Mouse (Mus musculus): Measurements from ENCODE around the gene Slc13a5. TPM values are rescaled to one million over a fixed set of nuclear protein-coding genes. Genes with fewer than 3 reads are reported as not detected.

Gene Slc13a5
- polyA plus RNA-seq, 1 experiment from 2014 or later = 0.18 TPM

DNA sequence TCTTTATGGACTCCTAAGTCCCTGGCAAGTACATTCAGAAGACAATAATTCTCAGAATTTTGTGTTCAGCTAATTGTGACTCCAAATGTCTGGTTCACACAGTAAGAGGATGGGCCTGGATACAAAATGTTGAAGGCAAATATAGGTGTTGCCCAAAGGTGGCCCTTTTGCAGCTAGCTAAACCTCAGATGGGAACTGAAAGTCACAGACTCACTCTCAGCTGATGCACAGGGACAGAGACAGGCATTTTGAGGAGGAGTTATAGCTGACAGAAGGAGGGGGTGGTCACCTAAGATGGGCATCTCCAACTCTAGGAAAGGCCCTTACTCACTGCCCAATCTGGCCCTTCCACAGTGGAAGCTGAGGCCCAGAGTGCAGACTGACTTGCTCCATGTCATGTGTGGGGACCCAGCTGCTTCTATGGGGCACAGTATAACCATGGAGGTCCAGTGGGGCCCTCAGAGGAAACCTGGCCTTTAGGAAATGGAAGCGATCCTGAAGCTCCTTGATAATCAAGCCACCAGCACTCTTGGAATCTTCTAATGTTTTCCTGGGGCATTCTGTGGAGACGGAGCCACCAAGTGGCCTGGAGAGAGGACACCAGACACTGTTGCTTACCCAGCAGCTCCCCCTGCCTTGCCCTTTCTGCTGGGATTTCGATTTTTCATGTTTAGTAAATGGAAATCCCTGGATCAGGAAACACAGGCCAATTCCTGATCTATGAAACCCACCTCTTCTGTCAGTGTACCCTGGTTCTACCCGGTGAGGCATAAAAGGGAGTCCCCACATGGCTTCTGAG lies 26.8 kb downstream of the Slc13a5 start:
- H3K4me1 ChIP-seq (ENCODE audit: control insufficient read depth, insufficient read depth, low read length) = no peaks in the 10 kb centered on the region
- 65% methylated on average over 4 of the region's 4 CpGs for WGBS
- no peak for ATAC-seq (replicated peaks; ENCODE audit: extremely low read depth, insufficient read depth, low FRiP score)
- H3K27ac ChIP-seq (ENCODE audit: low read length) = no peak overlapping the region
- H3K27me3 ChIP-seq (ENCODE audit: control insufficient read depth, insufficient read depth, low read length) = no peaks in the 10 kb centered on the region; the same call in 1 of the 2 replicates
- no peak overlapping the region for H3K9ac ChIP-seq (ENCODE audit: low read length)
- no peaks in the 10 kb centered on the region for H3K36me3 ChIP-seq (ENCODE audit: control insufficient read depth, insufficient read depth)
- H3K4me2 ChIP-seq (ENCODE audit: low read depth, low read length) = no peak overlapping the region
- H3K4me3 ChIP-seq (ENCODE audit: low read length) = no peak overlapping the region
- H3K9me3 ChIP-seq (replicated peaks; ENCODE audit: control insufficient read depth, low read length) = no peaks in the 10 kb centered on the region

DNA sequence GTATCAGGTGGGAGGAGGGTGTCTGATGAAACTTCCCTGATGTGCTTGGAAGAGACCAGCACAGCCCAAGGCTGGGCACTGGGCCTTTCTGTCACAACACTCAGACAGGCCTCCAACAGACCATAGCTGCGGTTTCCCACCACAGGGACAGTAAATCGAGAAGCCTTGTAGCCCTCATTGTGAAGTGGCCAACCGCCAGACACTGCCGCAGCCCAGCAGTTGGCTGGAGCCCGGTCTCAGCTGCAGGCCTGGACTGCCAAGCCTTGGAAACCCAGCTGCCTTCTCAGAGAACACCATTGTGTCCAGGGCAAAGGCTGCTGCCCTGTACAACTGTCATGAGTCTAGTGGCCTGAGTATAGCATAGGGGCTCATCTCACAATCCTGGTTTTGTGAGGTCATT lies 33.0 kb downstream of the Slc13a5 start:
- Histone ChIP-seq H3K9ac (ENCODE audit: low read length) (no peak overlapping the region), H3K4me1 (ENCODE audit: control insufficient read depth, insufficient read depth, low read length) (no peaks in the 10 kb centered on the region), H3K36me3 (ENCODE audit: control insufficient read depth, insufficient read depth) (no peaks in the 10 kb centered on the region), H3K4me3 (ENCODE audit: low read length) (no peak overlapping the region), H3K27me3 (ENCODE audit: control insufficient read depth, insufficient read depth, low read length) (no peaks in the 10 kb centered on the region; the same call in 1 of the 2 replicates), H3K9me3 (replicated peaks; ENCODE audit: control insufficient read depth, low read length) (no peaks in the 10 kb centered on the region), H3K4me2 (ENCODE audit: low read depth, low read length) (no peak overlapping the region), H3K27ac (ENCODE audit: low read length) (no peak overlapping the region)
- WGBS = 56% methylated on average over 5 of the region's 5 CpGs
- ATAC-seq (replicated peaks; ENCODE audit: extremely low read depth, insufficient read depth, low FRiP score) = no peak

DNA sequence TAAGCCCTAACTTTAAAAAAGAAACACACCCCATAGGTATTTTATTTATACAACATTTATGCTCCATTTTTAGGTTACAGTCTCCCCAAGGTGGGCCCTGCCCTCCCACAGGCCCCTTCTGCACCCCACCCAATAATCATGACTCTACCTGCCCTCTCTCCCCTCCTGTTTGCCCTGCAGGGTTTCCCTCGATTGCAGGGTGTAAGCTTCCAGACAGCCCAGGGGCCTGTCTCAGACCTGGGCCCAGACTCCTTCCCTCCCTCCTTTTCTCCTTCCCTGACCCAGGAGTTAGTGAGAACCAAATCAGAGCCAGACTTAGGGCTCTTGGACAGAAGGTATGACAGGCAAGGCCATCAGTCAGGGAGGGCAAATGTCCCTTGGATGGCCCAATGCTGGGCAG lies 34.0 kb downstream of the Slc13a5 start:
- Histone ChIP-seq H3K4me2 (ENCODE audit: low read depth, low read length) (no peak overlapping the region), H3K9ac (ENCODE audit: low read length) (no peak overlapping the region), H3K27ac (ENCODE audit: low read length) (no peak overlapping the region), H3K4me3 (ENCODE audit: low read length) (no peak overlapping the region), H3K36me3 (ENCODE audit: control insufficient read depth, insufficient read depth) (no peaks in the 10 kb centered on the region), H3K9me3 (replicated peaks; ENCODE audit: control insufficient read depth, low read length) (no peaks in the 10 kb centered on the region), H3K4me1 (ENCODE audit: control insufficient read depth, insufficient read depth, low read length) (no peaks in the 10 kb centered on the region), H3K27me3 (ENCODE audit: control insufficient read depth, insufficient read depth, low read length) (no peaks in the 10 kb centered on the region; the same call in 1 of the 2 replicates)
- ATAC-seq (replicated peaks; ENCODE audit: extremely low read depth, insufficient read depth, low FRiP score) = no peak
- 53% methylated on average over 1 of the region's 1 CpGs for WGBS

DNA sequence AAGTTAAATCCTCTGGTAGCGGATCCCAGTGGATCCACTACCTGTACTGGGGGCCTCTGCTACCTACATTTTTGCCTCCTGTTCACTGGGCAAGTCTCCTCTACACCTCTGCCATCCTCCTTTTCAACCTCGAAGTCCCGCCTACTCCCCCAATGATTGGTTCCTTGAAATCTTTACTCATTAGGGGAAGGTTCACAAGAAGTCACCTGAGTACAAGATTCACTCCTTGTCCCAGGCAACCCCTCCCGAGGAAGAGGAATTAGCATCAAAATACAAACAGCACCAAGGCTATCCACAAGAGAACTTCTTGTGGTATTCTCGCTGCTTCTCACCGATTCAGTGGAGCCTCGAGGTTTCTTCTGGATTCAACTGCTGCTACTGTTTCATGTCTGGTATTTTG lies 35.0 kb downstream of the Slc13a5 start:
- Histone ChIP-seq H3K4me1 (ENCODE audit: control insufficient read depth, insufficient read depth, low read length) (no peaks in the 10 kb centered on the region), H3K27ac (ENCODE audit: low read length) (no peak overlapping the region), H3K9ac (ENCODE audit: low read length) (no peak overlapping the region), H3K9me3 (replicated peaks; ENCODE audit: control insufficient read depth, low read length) (no peaks in the 10 kb centered on the region), H3K27me3 (ENCODE audit: control insufficient read depth, insufficient read depth, low read length) (no peaks in the 10 kb centered on the region; the same call in 1 of the 2 replicates), H3K36me3 (ENCODE audit: control insufficient read depth, insufficient read depth) (no peaks in the 10 kb centered on the region), H3K4me3 (ENCODE audit: low read length) (no peak overlapping the region), H3K4me2 (ENCODE audit: low read depth, low read length) (no peak overlapping the region)
- ATAC-seq (replicated peaks; ENCODE audit: extremely low read depth, insufficient read depth, low FRiP score) = no peak
- WGBS = 75% methylated on average over 7 of the region's 7 CpGs

DNA sequence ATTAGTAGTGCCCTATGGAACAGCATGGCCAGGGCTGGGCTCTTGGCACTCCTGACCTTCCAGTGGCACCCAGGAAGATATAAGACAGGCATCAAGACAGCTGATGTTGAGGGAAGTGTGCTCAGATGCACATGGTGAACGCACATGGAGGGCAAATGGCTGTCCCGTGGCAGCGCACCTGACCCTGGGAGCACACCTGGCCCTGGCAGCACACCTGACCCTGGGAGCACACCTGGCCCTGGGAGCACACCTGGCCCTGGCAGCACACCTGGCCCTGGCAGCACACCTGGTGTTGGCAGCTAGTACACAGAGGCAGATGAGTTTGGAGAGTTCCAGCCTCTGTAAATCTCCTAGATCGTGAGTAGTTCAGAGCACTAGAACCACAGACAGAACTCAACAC lies 38.5 kb downstream of the Slc13a5 start:
- no peak overlapping the region for H3K4me2 ChIP-seq (ENCODE audit: low read depth, low read length)
- H3K4me1 ChIP-seq (ENCODE audit: control insufficient read depth, insufficient read depth, low read length) = no peaks in the 10 kb centered on the region
- 90% methylated on average over 4 of the region's 4 CpGs for WGBS
- ATAC-seq (replicated peaks; ENCODE audit: extremely low read depth, insufficient read depth, low FRiP score) = no peak
- no peaks in the 10 kb centered on the region for H3K36me3 ChIP-seq (ENCODE audit: control insufficient read depth, insufficient read depth)
- H3K9me3 ChIP-seq (replicated peaks; ENCODE audit: control insufficient read depth, low read length) = no peaks in the 10 kb centered on the region
- no peak overlapping the region for H3K9ac ChIP-seq (ENCODE audit: low read length)
- H3K27me3 ChIP-seq (ENCODE audit: control insufficient read depth, insufficient read depth, low read length) = no peaks in the 10 kb centered on the region; the same call in 1 of the 2 replicates
- H3K4me3 ChIP-seq (ENCODE audit: low read length) = no peak overlapping the region
- H3K27ac ChIP-seq (ENCODE audit: low read length) = no peak overlapping the region

DNA sequence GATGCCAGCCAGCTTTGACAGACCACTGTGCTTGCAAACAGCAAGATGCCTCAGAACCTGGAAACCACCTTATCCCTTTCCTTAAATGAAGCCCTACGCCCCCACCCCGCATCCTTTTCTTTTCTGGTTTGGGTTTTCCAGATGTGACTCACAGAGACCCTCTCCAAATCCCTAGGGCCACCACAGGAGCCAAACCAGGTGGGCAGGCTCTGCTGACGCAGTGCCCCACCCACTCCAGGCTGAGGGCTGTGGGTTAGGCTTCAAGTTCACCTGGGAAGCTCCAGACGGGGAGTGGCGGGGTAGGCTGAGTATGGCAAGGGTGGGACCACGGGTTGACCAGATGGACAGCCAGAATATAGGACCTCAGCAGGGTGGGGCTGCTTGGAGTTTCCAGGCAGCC lies 40.1 kb downstream of the Slc13a5 start:
- no peaks in the 10 kb centered on the region for H3K36me3 ChIP-seq (ENCODE audit: control insufficient read depth, insufficient read depth)
- no peak overlapping the region for H3K4me2 ChIP-seq (ENCODE audit: low read depth, low read length)
- ATAC-seq (replicated peaks; ENCODE audit: extremely low read depth, insufficient read depth, low FRiP score) = no peak
- WGBS = 75% methylated on average over 6 of the region's 6 CpGs
- no peaks in the 10 kb centered on the region for H3K9me3 ChIP-seq (replicated peaks; ENCODE audit: control insufficient read depth, low read length)
- no peaks in the 10 kb centered on the region for H3K4me1 ChIP-seq (ENCODE audit: control insufficient read depth, insufficient read depth, low read length)
- no peaks in the 10 kb centered on the region; the same call in 1 of the 2 replicates for H3K27me3 ChIP-seq (ENCODE audit: control insufficient read depth, insufficient read depth, low read length)
- H3K27ac ChIP-seq (ENCODE audit: low read length) = no peak overlapping the region
- no peak overlapping the region for H3K4me3 ChIP-seq (ENCODE audit: low read length)
- no peak overlapping the region for H3K9ac ChIP-seq (ENCODE audit: low read length)

DNA sequence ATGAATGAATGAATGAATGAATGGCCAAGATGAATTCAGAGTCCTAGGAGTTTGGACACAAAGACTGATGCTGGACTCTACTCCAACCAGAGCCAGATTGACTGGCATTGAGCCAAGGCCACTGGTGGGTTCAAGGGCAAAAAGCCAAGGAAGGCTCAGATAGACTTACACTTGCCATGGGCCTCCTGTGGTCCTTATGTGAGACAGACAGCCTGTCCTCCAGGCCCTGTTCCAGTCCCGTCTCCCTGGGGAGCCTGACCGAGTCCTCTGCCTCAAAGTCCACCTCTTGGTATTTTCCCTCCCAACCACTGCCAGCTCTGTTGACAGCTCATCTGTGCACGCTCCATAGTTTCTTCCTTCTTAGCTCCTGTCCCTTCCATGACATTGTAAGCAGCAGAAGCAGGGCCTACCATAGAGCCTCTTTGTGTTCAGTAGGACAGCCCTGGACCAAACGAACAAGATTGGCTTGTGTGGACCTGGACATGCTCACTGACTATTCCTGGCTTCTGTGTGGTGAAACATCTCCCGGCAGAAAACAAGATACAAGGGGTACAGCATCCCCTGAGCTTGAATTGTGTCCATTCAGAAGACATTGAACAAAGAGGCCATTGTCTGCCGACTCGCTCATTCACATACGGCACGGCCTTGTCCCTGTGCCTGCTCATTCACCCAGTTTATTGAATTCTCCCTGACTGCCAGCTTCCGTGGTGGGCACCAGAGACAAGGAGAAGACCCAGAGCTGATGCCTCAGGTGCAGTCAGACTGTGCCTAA lies 40.8 kb downstream of the Slc13a5 start:
- no peak overlapping the region for H3K27ac ChIP-seq (ENCODE audit: low read length)
- no peak for ATAC-seq (replicated peaks; ENCODE audit: extremely low read depth, insufficient read depth, low FRiP score)
- no peak overlapping the region for H3K9ac ChIP-seq (ENCODE audit: low read length)
- H3K4me1 ChIP-seq (ENCODE audit: control insufficient read depth, insufficient read depth, low read length) = no peaks in the 10 kb centered on the region
- H3K9me3 ChIP-seq (replicated peaks; ENCODE audit: control insufficient read depth, low read length) = no peaks in the 10 kb centered on the region
- no peak overlapping the region for H3K4me2 ChIP-seq (ENCODE audit: low read depth, low read length)
- H3K27me3 ChIP-seq (ENCODE audit: control insufficient read depth, insufficient read depth, low read length) = no peaks in the 10 kb centered on the region; the same call in 1 of the 2 replicates
- WGBS = 66% methylated on average over 10 of the region's 10 CpGs
- no peaks in the 10 kb centered on the region for H3K36me3 ChIP-seq (ENCODE audit: control insufficient read depth, insufficient read depth)
- H3K4me3 ChIP-seq (ENCODE audit: low read length) = no peak overlapping the region

DNA sequence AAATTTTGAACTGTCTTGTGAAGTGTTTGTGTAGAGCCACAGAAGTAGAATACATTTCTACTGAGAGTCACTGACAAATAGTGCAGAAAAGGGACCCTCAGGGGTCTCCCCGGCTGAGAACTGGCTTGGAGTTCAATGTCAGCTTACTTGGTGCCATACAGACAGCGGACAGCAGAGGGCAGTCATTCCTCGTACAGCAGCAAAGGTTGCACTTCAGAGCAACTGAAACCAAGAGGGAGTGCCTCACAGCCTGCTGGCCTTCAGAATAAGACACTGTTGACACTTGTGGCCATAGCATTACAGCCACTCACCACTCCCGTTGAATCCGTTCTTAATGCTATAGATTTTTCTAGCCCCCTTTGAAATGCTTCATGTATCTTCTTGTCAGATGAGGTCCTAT lies 42.2 kb downstream of the Slc13a5 start:
- no peak for ATAC-seq (replicated peaks; ENCODE audit: extremely low read depth, insufficient read depth, low FRiP score)
- Histone ChIP-seq H3K9ac (ENCODE audit: low read length) (no peak overlapping the region), H3K9me3 (replicated peaks; ENCODE audit: control insufficient read depth, low read length) (no peaks in the 10 kb centered on the region), H3K4me1 (ENCODE audit: control insufficient read depth, insufficient read depth, low read length) (no peaks in the 10 kb centered on the region), H3K36me3 (ENCODE audit: control insufficient read depth, insufficient read depth) (no peaks in the 10 kb centered on the region), H3K27ac (ENCODE audit: low read length) (no peak overlapping the region), H3K4me2 (ENCODE audit: low read depth, low read length) (no peak overlapping the region), H3K27me3 (ENCODE audit: control insufficient read depth, insufficient read depth, low read length) (no peaks in the 10 kb centered on the region; the same call in 1 of the 2 replicates), H3K4me3 (ENCODE audit: low read length) (no peak overlapping the region)
- 9% methylated on average over 5 of the region's 5 CpGs for WGBS

DNA sequence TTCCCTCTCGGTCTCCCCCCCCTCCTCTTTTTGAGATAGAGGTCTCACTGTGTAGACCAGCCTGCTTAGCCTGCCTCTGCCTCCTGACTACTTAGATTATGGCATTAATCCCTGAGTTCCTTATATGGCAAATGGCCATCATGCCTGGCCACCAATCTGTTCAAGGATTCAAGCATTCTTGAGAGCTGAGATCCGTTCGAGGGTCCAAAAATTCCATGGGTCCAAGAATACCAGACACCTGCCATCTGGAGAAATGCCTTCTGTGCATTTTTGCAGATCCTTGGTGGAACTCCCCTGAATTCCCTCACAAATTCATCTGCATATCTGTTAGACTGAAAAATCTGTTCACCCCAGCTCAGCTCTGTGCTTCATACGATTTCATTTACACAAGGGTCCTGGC lies 43.6 kb downstream of the Slc13a5 start:
- Histone ChIP-seq H3K9ac (ENCODE audit: low read length) (no peak overlapping the region), H3K4me3 (ENCODE audit: low read length) (no peak overlapping the region), H3K4me2 (ENCODE audit: low read depth, low read length) (no peak overlapping the region), H3K9me3 (replicated peaks; ENCODE audit: control insufficient read depth, low read length) (no peaks in the 10 kb centered on the region), H3K27ac (ENCODE audit: low read length) (no peak overlapping the region), H3K27me3 (ENCODE audit: control insufficient read depth, insufficient read depth, low read length) (no peaks in the 10 kb centered on the region; the same call in 1 of the 2 replicates), H3K36me3 (ENCODE audit: control insufficient read depth, insufficient read depth) (no peaks in the 10 kb centered on the region), H3K4me1 (ENCODE audit: control insufficient read depth, insufficient read depth, low read length) (no peaks in the 10 kb centered on the region)
- no peak for ATAC-seq (replicated peaks; ENCODE audit: extremely low read depth, insufficient read depth, low FRiP score)
- 75% methylated on average over 4 of the region's 4 CpGs for WGBS

All from heart, embryonic 16.5 days (tissue).